Mouse (Mus musculus) liver, embryonic 14.5 days (tissue): ENCODE measurements around the gene Osr1. TPM values are rescaled to one million over a fixed set of nuclear protein-coding genes. Genes with fewer than 3 reads are reported as not detected.
A peak's percentile ranks its signal among the peaks of the same experiment; 100 is the strongest.

ENCODE experiments used
- ATAC-seq: fragments of 200-750 bp; cut with Nextera tagmentation; 2 replicates; pipeline ENCODE4 v1.8.0; 2017; ENCODE audit warnings: moderate number of reproducible peaks, mild to moderate bottlenecking, moderate library complexity; ENCODE audit not compliant: insufficient read depth
- DNase-seq, 3 experiments: peaks; one replicate each; pipeline ENCODE4 v3.0.0-alpha.2; 2012 to 2013; ENCODE audit warnings: low read depth in 3 of 3, low spot score in 3 of 3
- H3K27ac ChIP-seq: fragments of 300-500 bp; sonication (generic); 2 replicates; pipeline ENCODE4 v1.5.1; 2014; ENCODE audit warnings: moderate library complexity, mild to moderate bottlenecking, control low read depth, inconsistent platforms
- H3K27me3 ChIP-seq: fragments of 300-500 bp; sonication (generic); 2 replicates; pipeline ENCODE4 v1.6.1; 2014; ENCODE audit warnings: mild to moderate bottlenecking, low read length, moderate library complexity; ENCODE audit not compliant: control insufficient read depth, insufficient read depth
- H3K36me3 ChIP-seq: fragments of 300-500 bp; sonication (generic); replicated peaks from 2 replicates; pipeline ENCODE4 v1.6.1; 2014; ENCODE audit warnings: low read depth; ENCODE audit not compliant: control insufficient read depth, insufficient read depth
- H3K4me1 ChIP-seq, 2 experiments: fragments of 200-500 bp in 1 of 2; fragments of 300-500 bp in 1 of 2; sonication (generic) in 1 of 2; replicated peaks; 2 replicates each; pipeline ENCODE4 v1.6.1; 2012 to 2014; ENCODE audit warnings: antibody characterized with exemption in 1 of 2, inconsistent platforms in 1 of 2, low read length in 1 of 2; ENCODE audit not compliant: control insufficient read depth in 2 of 2, insufficient read depth in 2 of 2
- H3K4me2 ChIP-seq: fragments of 300-500 bp; sonication (generic); 2 replicates; pipeline ENCODE4 v1.6.1; 2014; ENCODE audit warnings: low read depth, mild to moderate bottlenecking, control low read depth, moderate library complexity
- H3K4me3 ChIP-seq, 2 experiments: fragments of 200-500 bp in 1 of 2; fragments of 300-500 bp in 1 of 2; sonication (generic) in 1 of 2; 2 replicates each; pipeline ENCODE4 v1.5.1; 2012 to 2014; ENCODE audit warnings: low read depth in 2 of 2, low read length in 2 of 2, mild to moderate bottlenecking in 2 of 2, control low read depth in 1 of 2, inconsistent platforms in 1 of 2, moderate library complexity in 1 of 2; ENCODE audit not compliant: insufficient read depth in 1 of 2
- H3K9ac ChIP-seq: fragments of 300-500 bp; sonication (generic); replicated peaks from 2 replicates; pipeline ENCODE4 v1.6.1; 2014; ENCODE audit warnings: mild to moderate bottlenecking, control low read depth, moderate library complexity
- H3K9me3 ChIP-seq: fragments of 300-500 bp; sonication (generic); 2 replicates; pipeline ENCODE4 v1.6.1; 2016; ENCODE audit warnings: low read length, mixed read lengths; ENCODE audit not compliant: control insufficient read depth
- CTCF ChIP-seq: IDR thresholded peaks from 2 replicates; pipeline ENCODE4 v1.5.1; 2016; ENCODE audit warnings: antibody characterized with exemption, low read depth, control low read depth
- EP300 ChIP-seq: IDR thresholded peaks from 2 replicates; pipeline ENCODE4 v1.6.1; 2016; ENCODE audit warnings: antibody characterized with exemption, low read depth
- WGBS: fragments of 180-500 bp; shearing (Covaris S2); extraction: QIAGEN DNeasy Blood & Tissue Kit; methylation state at CpG from one replicate; pipeline ENCODE4 v1.1.7; 2014; ENCODE audit not compliant: insufficient replicate concordance; 5-methylcytosine and 5-hydroxymethylcytosine counted together
- polyA plus RNA-seq, 2 experiments: library from polyadenylated mRNA; depleted of rRNA in 1 of 2; stranded (reverse) in 1 of 2; unstranded in 1 of 2; fragments of >200 nt; fragmentation: Nextera tagmentation in 1 of 2; extraction: Ambion mirVana in 1 of 2; gene quantifications; 2 replicates each; pipeline versions ENCODE4 v1.2.1 to v1.2.3; 2012 to 2014

Gene Osr1
- polyA plus RNA-seq, 2 experiments: 0.20 to 0.23 TPM

DNA sequence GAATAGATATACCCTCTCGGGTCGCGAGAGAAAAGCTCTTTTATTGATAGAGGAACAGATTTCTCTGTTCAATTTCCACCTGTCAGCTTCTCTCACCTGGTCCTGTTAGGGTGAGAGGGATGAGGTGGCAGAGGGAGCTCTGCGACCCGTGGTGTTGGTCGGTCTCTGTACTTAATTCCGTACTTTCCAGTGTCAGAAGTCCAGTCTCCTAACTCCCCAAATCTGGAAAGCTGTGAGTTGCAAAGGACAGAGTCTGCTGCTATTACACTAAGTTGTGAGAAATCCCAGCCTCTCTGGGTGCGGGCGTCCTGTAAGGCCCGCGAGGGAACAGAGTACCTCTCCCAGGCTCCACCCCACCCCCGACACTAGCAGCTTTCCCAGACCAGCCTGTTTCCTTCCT is 11.6 kb downstream of the Osr1 start:
- WGBS: 5% methylated on average over 12 of the region's 12 CpGs
- ATAC-seq (no peak), DNase-seq (no peak)
- TF ChIP-seq EP300: no peak
- TF ChIP-seq CTCF: no peak
- Histone ChIP-seq H3K36me3 (no peaks in the 10 kb centered on the region), H3K4me1 (no peaks in the 10 kb centered on the region), H3K9ac (no peak overlapping the region), H3K9me3 (no peaks in the 10 kb centered on the region), H3K4me2 (no peak overlapping the region), H3K4me3 (no peak overlapping the region), H3K27ac (no peak overlapping the region), H3K27me3 (peaks cover 75% of the 10 kb centered on the region)

- H3K9ac ChIP-seq: no peak overlapping the region
- H3K4me2 ChIP-seq: no peak overlapping the region
- no peak overlapping the region for H3K27ac ChIP-seq
- ATAC-seq (no peak), DNase-seq (no peak)
- peaks cover 66% of the 10 kb centered on the region for H3K27me3 ChIP-seq
- TF ChIP-seq CTCF (no peak), EP300 (no peak)
- 13% methylated on average over 14 of the region's 14 CpGs for WGBS
- H3K36me3 ChIP-seq: no peaks in the 10 kb centered on the region
- H3K4me3 ChIP-seq: no peak overlapping the region
- no peaks in the 10 kb centered on the region for H3K9me3 ChIP-seq
- H3K4me1 ChIP-seq: no peaks in the 10 kb centered on the region
These were observed 12.5 kb downstream of the Osr1 start for GRCm38 (mm10) chr12:9582248-9582995.

DNA sequence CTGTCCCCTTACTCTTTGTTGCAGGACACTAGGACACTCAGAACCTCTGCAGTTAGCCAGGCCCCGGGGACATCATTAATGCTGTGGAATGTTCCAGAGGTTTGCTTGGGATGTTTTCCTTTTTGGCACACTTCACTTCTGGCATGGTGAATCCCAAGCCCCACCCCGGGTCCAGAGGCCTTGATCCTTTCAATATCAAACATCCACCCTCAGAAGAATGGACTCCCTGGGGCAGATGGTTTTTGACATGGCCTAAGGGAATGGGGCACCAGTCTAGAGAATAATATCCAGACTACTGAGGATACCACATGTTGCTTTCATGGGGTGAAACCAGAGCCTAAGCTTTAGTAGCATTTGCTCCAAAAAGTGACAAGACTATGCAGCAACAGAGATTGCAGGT is 13.5 kb downstream of the Osr1 start:
- WGBS: 19% methylated on average over 2 of the region's 2 CpGs
- TF ChIP-seq CTCF: no peak
- TF ChIP-seq EP300: no peak
- DNase-seq (no peak), ATAC-seq (no peak)
- Histone ChIP-seq H3K27ac (no peak overlapping the region), H3K9ac (no peak overlapping the region), H3K4me2 (no peak overlapping the region), H3K36me3 (no peaks in the 10 kb centered on the region), H3K4me1 (no peaks in the 10 kb centered on the region), H3K4me3 (no peak overlapping the region), H3K9me3 (no peaks in the 10 kb centered on the region), H3K27me3 (peaks cover 57% of the 10 kb centered on the region)

- H3K36me3 ChIP-seq: no peaks in the 10 kb centered on the region
- DNase-seq (peak in 2 of 3 experiments; percentile 4 to 7), ATAC-seq (peak; percentile 69)
- no peaks in the 10 kb centered on the region for H3K9me3 ChIP-seq
- peak overlapping the region; percentile 48 for H3K4me2 ChIP-seq
- TF ChIP-seq CTCF (no peak), EP300 (no peak)
- peaks cover 46% of the 10 kb centered on the region for H3K27me3 ChIP-seq
- H3K4me1 ChIP-seq: no peaks in the 10 kb centered on the region
- WGBS: 2% methylated on average over 23 of the region's 23 CpGs
- no peak overlapping the region for H3K9ac ChIP-seq
- H3K4me3 ChIP-seq: peak overlapping the region; percentile 16 to 32; a peak in 2 of 4 replicates
- no peak overlapping the region for H3K27ac ChIP-seq
These were observed 14.6 kb downstream of the Osr1 start for GRCm38 (mm10) chr12:9584366-9585084.

- DNase-seq: no peak
- no peak overlapping the region for H3K27ac ChIP-seq
- no peak for TF ChIP-seq CTCF
- no peak for TF ChIP-seq EP300
These were observed 15.2 kb downstream of the Osr1 start for GRCm38 (mm10) chr12:9585085-9585453.

More at GRCm38 (mm10) chr12:9585085-9585453, 15.2 kb downstream of the Osr1 start:
- Histone ChIP-seq H3K4me2 (peak overlapping the region; percentile 48), H3K27me3 (peaks cover 40% of the 10 kb centered on the region), H3K9ac (no peak overlapping the region), H3K4me1 (no peaks in the 10 kb centered on the region), H3K9me3 (no peaks in the 10 kb centered on the region), H3K4me3 (peak overlapping the region in 1 of 2 experiments; percentile 10; a peak in 1 of 4 replicates), H3K36me3 (no peaks in the 10 kb centered on the region)
- ATAC-seq: no peak
- WGBS: 3% methylated on average over 7 of the region's 7 CpGs
